Comparison of ENCODE assay signal across 28 mouse cellular contexts in the genomic region with DNA sequence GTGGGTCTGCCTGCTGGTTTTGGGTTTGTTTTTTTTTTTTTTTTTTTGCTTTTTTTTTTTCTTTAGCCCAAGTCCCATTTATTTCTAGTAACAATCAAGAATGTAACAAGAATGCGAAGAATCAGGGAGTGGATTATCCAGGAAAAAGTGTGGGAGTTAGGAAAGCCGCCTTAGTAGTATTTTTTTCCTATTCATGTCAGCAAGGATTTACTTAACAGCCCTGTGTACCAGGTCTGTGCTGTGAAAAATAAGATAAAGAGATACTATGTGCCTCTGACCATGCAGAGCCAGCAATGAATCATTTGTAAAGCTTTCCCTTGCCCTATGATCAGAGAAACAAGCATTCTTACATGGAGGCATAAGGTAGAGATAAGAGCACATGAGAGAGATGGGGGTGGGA. TPM values are rescaled to one million over a fixed set of nuclear protein-coding genes. Genes with fewer than 3 reads are reported as not detected.
DNase-seq lines count a peak whose midpoint lies in the region; ATAC-seq and TF ChIP-seq lines count a peak whose summit lies in the region.
"Had no signal": no experiment of that assay in that cellular context is flagged by ENCODE, and none has a peak within 500 bp of the region (broad histone marks: within the 10 kb centered on the region; RNA-seq: fewer than 3 reads in every experiment).

No protein-coding gene starts in this region.

- POLR2A ChIA-PET in Patski (lab: Charles Lee): interaction anchor here (0.7 to 0.8 kb wide), 4 partner anchors 42 to 410 kb away, joined by 3 to 4 read pairs (median 4); no protein-coding TSS in a partner anchor

- no peak overlapping the region for H3ac ChIP-seq in myocyte (ENCODE audit: control insufficient read depth, insufficient read length)

- CTCF ChIA-PET in Patski (lab: Charles Lee): interaction anchor here (0.6 to 2.0 kb wide), 3 partner anchors 13 to 70 kb away, joined by 3 to 8 read pairs (median 4); no protein-coding TSS in a partner anchor

- H3K79me2 ChIP-seq in myocyte (ENCODE audit: control insufficient read depth, insufficient read depth): no peaks in the 10 kb centered on the region

- no peaks in the 10 kb centered on the region for H3K27me3 ChIP-seq in testis, adult 2 months (ENCODE audit: control insufficient read depth, insufficient read depth, low read length)
- H3K27me3 ChIP-seq in Patski (no peaks in the 10 kb centered on the region), myocyte (ENCODE audit: control insufficient read depth, insufficient read depth, insufficient read length) (no peaks in the 10 kb centered on the region)
- H3K27me3 ChIP-seq: embryonic facial prominence, embryonic 12.5 days; embryonic facial prominence, embryonic 15.5 days; heart, embryonic 12.5 days had no signal

- ATAC-seq in Patski: peak; percentile 61
- no peak for ATAC-seq in activated CD4-positive, CD25-positive, alpha-beta regulatory T cell, adult 4 months
- ATAC-seq: CD4-positive, CD25-positive, alpha-beta regulatory T cell, adult 4 months; forebrain, embryonic 13.5 days; forebrain, postnatal 0 days; hindbrain, postnatal 0 days; inflammation-experienced regulatory T-cells, adult 6 months; intestine, embryonic 16.5 days had no signal

- H3K36me3 ChIP-seq in testis, adult 2 months (ENCODE audit: control insufficient read depth, insufficient read depth, low read length): no peaks in the 10 kb centered on the region
- H3K36me3 ChIP-seq in myocyte (ENCODE audit: control insufficient read depth, insufficient read depth): no peaks in the 10 kb centered on the region
- H3K36me3 ChIP-seq: embryonic facial prominence, embryonic 12.5 days; embryonic facial prominence, embryonic 15.5 days; forebrain, embryonic 10.5 days; heart, embryonic 12.5 days had no signal

- in situ Hi-C loops in Patski (cut with MboI; ENCODE audit: low pct_unique_long_range_greater_than_20kb): loop anchor here (5.0 kb wide), 1 partner anchor 39 kb away; no protein-coding TSS in a partner anchor

- TF ChIP-seq POLR2A in testis, adult 2 months (IDR thresholded peaks at IDR 0.05; ENCODE audit: control insufficient read depth, low read depth, low read length): no peak
- TF ChIP-seq POLR2A in myocyte (IDR thresholded peaks at IDR 0.05; ENCODE audit: insufficient read length, low read depth): no peak

- H3K4me2 ChIP-seq in myocyte (ENCODE audit: low read depth): peak overlapping the region; percentile 14
- H3K4me2 ChIP-seq: embryonic facial prominence, embryonic 12.5 days; embryonic facial prominence, embryonic 15.5 days; forebrain, embryonic 13.5 days; heart, embryonic 12.5 days; hindbrain, embryonic 14.5 days had no signal

- TF ChIP-seq CTCF in testis, adult 2 months (IDR thresholded peaks at IDR 0.05; ENCODE audit: control insufficient read depth, insufficient read depth, insufficient replicate concordance, low read depth, low read length): no peak
- no peak for TF ChIP-seq CTCF in Patski (IDR thresholded peaks at IDR 0.05)

- no peak overlapping the region for H3K27ac ChIP-seq in testis, adult 2 months (ENCODE audit: control insufficient read depth, insufficient read depth, low read depth, low read length)
- H3K27ac ChIP-seq: embryonic facial prominence, embryonic 12.5 days; embryonic facial prominence, embryonic 15.5 days; forebrain, embryonic 10.5 days; forebrain, embryonic 13.5 days; hindbrain, embryonic 14.5 days; hindbrain, postnatal 0 days had no signal

- H3K4me1 ChIP-seq in testis, adult 2 months (ENCODE audit: control insufficient read depth, insufficient read depth, low read length): peaks cover 8% of the 10 kb centered on the region

- DNase-seq in testis, postnatal 14 days (ENCODE audit: low spot score): no peak
- no peak for DNase-seq in Patski (ENCODE audit: low read depth, low spot score)
- no peak for DNase-seq in cerebellum, adult 9-11 months
- DNase-seq: adrenal gland, postnatal 10 days; adrenal gland, postnatal 36 days; cerebellum, adult 18-20 months; cerebellum, adult 9-10 months; cerebellum, postnatal 25 days; forebrain, postnatal 0 days; gastrocnemius, adult 2 months; gastrocnemius, postnatal 14 days; heart, adult 11 months; heart, postnatal 14 days; heart, postnatal 4 days had no signal

- H3K4me3 ChIP-seq in testis, adult 2 months (ENCODE audit: control insufficient read depth, low read depth, low read length): peak overlapping the region; percentile 59; the same call in 1 of the 2 replicates
- H3K4me3 ChIP-seq in myocyte: no peak overlapping the region
- H3K4me3 ChIP-seq: embryonic facial prominence, embryonic 12.5 days; embryonic facial prominence, embryonic 15.5 days; erythroblast, embryonic 14.5 days; forebrain, embryonic 10.5 days; forebrain, embryonic 13.5 days; gastrocnemius, adult 2 months; heart, embryonic 12.5 days had no signal

TF ChIP-seq in myocyte, 11 proteins besides CTCF, POLR2A, EP300 and RAD21:
- TF ChIP-seq POLR2AphosphoS2 (IDR thresholded peaks at IDR 0.05; ENCODE audit: insufficient read length, low read depth) (no peak), REST (IDR thresholded peaks at IDR 0.05; ENCODE audit: insufficient read depth, insufficient read length) (no peak), MYOG (IDR thresholded peaks at IDR 0.05; ENCODE audit: control insufficient read depth in 1 of 3, insufficient read depth in 1 of 3, insufficient read length in 2 of 3, low read depth in 2 of 3) (no peak), TCF3 (IDR thresholded peaks at IDR 0.05; ENCODE audit: insufficient read length, low read depth) (no peak), TCF12 (IDR thresholded peaks at IDR 0.05; ENCODE audit: insufficient read depth, poor library complexity, severe bottlenecking) (no peak), USF1 (IDR thresholded peaks at IDR 0.05; ENCODE audit: low read depth) (no peak), SRF (IDR thresholded peaks at IDR 0.05; ENCODE audit: control insufficient read depth, insufficient read length, low read depth) (no peak), E2F4 (IDR thresholded peaks at IDR 0.05; ENCODE audit: insufficient read depth) (no peak), CEBPB (IDR thresholded peaks at IDR 0.05; ENCODE audit: insufficient read depth, poor library complexity, severe bottlenecking) (no peak), MAX (IDR thresholded peaks at IDR 0.05; ENCODE audit: low read depth) (no peak), MYOD1 (IDR thresholded peaks at IDR 0.05; ENCODE audit: control insufficient read depth in 1 of 3, insufficient read length in 2 of 3, low read depth in 2 of 3) (no peak)
TF ChIP-seq in myocyte: peak in this region for 0.

RNA-seq across cellular contexts. Expression of a gene that starts 4.8 kb away (rescaled TPM):
- 5.7 and 7.0 TPM in 2 replicates for polyA plus RNA-seq in testis, adult 2 months (2012; rRNA removed)
- polyA plus RNA-seq in Patski (2021) (1.9 TPM), myocyte (2012; fragmentation: generic; extraction: Trizol) (52.6 TPM)
- 1 to 10 TPM; 1.1 to 2.9 TPM for polyA plus RNA-seq in activated CD4-positive, CD25-positive, alpha-beta regulatory T cell, adult 4 months (2017; shearing (Covaris generic))
